In genomic region chr11:98902621-98903245, GRCm38 (mm10) we compare ENCODE assay signal across 9 mouse cellular contexts. TPM values are rescaled to one million over a fixed set of nuclear protein-coding genes. Genes with fewer than 3 reads are reported as not detected.
DNase-seq lines count a peak whose midpoint lies in the region; ATAC-seq and TF ChIP-seq lines count a peak whose summit lies in the region.
"Had no signal": no experiment of that assay in that cellular context is flagged by ENCODE, and none has a peak within 500 bp of the region (broad histone marks: within the 10 kb centered on the region; RNA-seq: fewer than 3 reads in every experiment).

No protein-coding gene starts in this region.

- no peak for TF ChIP-seq POLR2A in kidney, adult 2 months (IDR thresholded peaks at IDR 0.05; ENCODE audit: low read depth, low read length)

- peaks cover 46% of the 10 kb centered on the region for H3K4me1 ChIP-seq in kidney, embryonic 15.5 days
- no peaks in the 10 kb centered on the region for H3K4me1 ChIP-seq in kidney, adult 2 months (ENCODE audit: control insufficient read depth, insufficient read depth, low read length)
- H3K4me1 ChIP-seq in intestine, embryonic 16.5 days (ENCODE audit: control insufficient read depth, insufficient read depth, low read length): peaks cover 26% of the 10 kb centered on the region
- no peaks in the 10 kb centered on the region for H3K4me1 ChIP-seq in midbrain, postnatal 0 days (ENCODE audit: insufficient read depth, low read length)

- H3K27ac ChIP-seq in kidney, embryonic 15.5 days: peak overlapping the region; percentile 85
- H3K27ac ChIP-seq in kidney, adult 2 months (ENCODE audit: insufficient read depth, low read depth, low read length): no peak overlapping the region
- H3K27ac ChIP-seq in intestine, embryonic 16.5 days (ENCODE audit: low read length): no peak overlapping the region
- no peak overlapping the region for H3K27ac ChIP-seq in midbrain, postnatal 0 days (ENCODE audit: low read depth, low read length)

- TF ChIP-seq CTCF in kidney, adult 2 months (conservative IDR thresholded peaks at IDR 0.05; ENCODE audit: insufficient read depth, insufficient read length, low read depth, low read length): no peak
- TF ChIP-seq CTCF in midbrain, postnatal 0 days (IDR thresholded peaks at IDR 0.05): no peak

- no peaks in the 10 kb centered on the region for H3K27me3 ChIP-seq in kidney, embryonic 15.5 days
- no peaks in the 10 kb centered on the region for H3K27me3 ChIP-seq in kidney, adult 2 months (replicated peaks; ENCODE audit: control insufficient read depth, insufficient read depth, low read length)
- no peaks in the 10 kb centered on the region for H3K27me3 ChIP-seq in intestine, embryonic 16.5 days (replicated peaks; ENCODE audit: control insufficient read depth, insufficient read depth, low read length)
- no peaks in the 10 kb centered on the region for H3K27me3 ChIP-seq in midbrain, postnatal 0 days (ENCODE audit: insufficient read depth, low read length)

- H3K4me3 ChIP-seq in kidney, embryonic 15.5 days (replicated peaks): no peak overlapping the region
- H3K4me3 ChIP-seq in kidney, adult 2 months (ENCODE audit: insufficient read depth, low read depth, low read length): no peak overlapping the region
- no peak overlapping the region for H3K4me3 ChIP-seq in intestine, embryonic 16.5 days (ENCODE audit: low read length)
- no peak overlapping the region for H3K4me3 ChIP-seq in midbrain, postnatal 0 days (ENCODE audit: low read depth, low read length)

- 10% methylated on average over 10 of the region's 10 CpGs for WGBS in kidney, embryonic 15.5 days
- 61% methylated on average over 10 of the region's 10 CpGs for WGBS in kidney, adult 2 months
- WGBS in intestine, embryonic 16.5 days: 24% methylated on average over 10 of the region's 10 CpGs
- WGBS in midbrain, postnatal 0 days: 24% methylated on average over 10 of the region's 10 CpGs

- no peak for DNase-seq in kidney, adult 2 months
- peak; percentile 77 for DNase-seq in embryo, embryonic 11 days
- DNase-seq in midbrain, postnatal 0 days (ENCODE audit: low spot score): no peak
- no peak for DNase-seq in right cerebral cortex, adult 18-20 months
- DNase-seq in layer of hippocampus, postnatal 25 days (ENCODE audit: extremely low spot score in 1 of 2, low spot score in 1 of 2): no peak
- DNase-seq: kidney, postnatal 36 days; thymus, adult 2 months had no signal

- peaks cover 53% of the 10 kb centered on the region for H3K36me3 ChIP-seq in kidney, embryonic 15.5 days
- peaks cover 4% of the 10 kb centered on the region; the same call in 1 of the 2 replicates for H3K36me3 ChIP-seq in kidney, adult 2 months (ENCODE audit: control insufficient read depth, insufficient read depth, low read length)
- peaks cover 12% of the 10 kb centered on the region; the same call in 1 of the 2 replicates for H3K36me3 ChIP-seq in intestine, embryonic 16.5 days (ENCODE audit: control insufficient read depth, insufficient read depth, low read length)
- H3K36me3 ChIP-seq in midbrain, postnatal 0 days (ENCODE audit: insufficient read depth, low read length): peaks cover 29% of the 10 kb centered on the region

- 0 out of 2 replicates have a peak overlapping the region, but pooled peaks have one; percentile 7 for H3K4me2 ChIP-seq in kidney, embryonic 15.5 days
- no peak overlapping the region for H3K4me2 ChIP-seq in intestine, embryonic 16.5 days (ENCODE audit: low read depth, low read length)
- H3K4me2 ChIP-seq in midbrain, postnatal 0 days (ENCODE audit: low read depth, low read length, poor library complexity, severe bottlenecking): no peak overlapping the region

- H3K9me3 ChIP-seq in kidney, embryonic 15.5 days (replicated peaks): no peaks in the 10 kb centered on the region
- no peaks in the 10 kb centered on the region for H3K9me3 ChIP-seq in intestine, embryonic 16.5 days (ENCODE audit: control insufficient read depth, low read length)
- H3K9me3 ChIP-seq in midbrain, postnatal 0 days (ENCODE audit: low read length): no peaks in the 10 kb centered on the region

- peak overlapping the region; percentile 17; the same call in 1 of the 2 replicates for H3K9ac ChIP-seq in kidney, embryonic 15.5 days
- 0 out of 2 replicates have a peak overlapping the region, but pooled peaks have one; percentile 11 for H3K9ac ChIP-seq in intestine, embryonic 16.5 days (ENCODE audit: low read depth, low read length)
- 0 out of 2 replicates have a peak overlapping the region, but pooled peaks have one; percentile 39 for H3K9ac ChIP-seq in midbrain, postnatal 0 days (replicated peaks; ENCODE audit: low read length, poor library complexity, severe bottlenecking)

- ATAC-seq in kidney, embryonic 15.5 days (replicated peaks; ENCODE audit: low FRiP score): no peak
- no peak for ATAC-seq in intestine, embryonic 16.5 days
- no peak for ATAC-seq in midbrain, postnatal 0 days (ENCODE audit: low FRiP score)

RNA-seq across cellular contexts. Expression of gene Cdc6, which starts 4.9 kb away (rescaled TPM):
- polyA plus RNA-seq in kidney, embryonic 15.5 days (2015; fragmentation: Nextera tagmentation; extraction: Ambion mirVana): 36.3 and 39.1 TPM in 2 replicates
- 0.11 and 0.14 TPM in 2 replicates for polyA plus RNA-seq in kidney, adult 2 months (2012; rRNA removed)
- polyA plus RNA-seq in intestine, embryonic 16.5 days (2015; fragmentation: Nextera tagmentation; extraction: Ambion mirVana): 18.9 and 23.0 TPM in 2 replicates
- total RNA-seq in midbrain, postnatal 0 days (2014; rRNA removed): 0.19 and 0.44 TPM in 2 replicates
- 0.52 and 0.65 TPM in 2 replicates for polyA plus RNA-seq in midbrain, postnatal 0 days (2015; fragmentation: Nextera tagmentation; extraction: Ambion mirVana)
- under 1 TPM; 0.54 to 0.94 TPM for total RNA-seq in layer of hippocampus, postnatal 25 days (2021)

RNA-seq across cellular contexts. Expression of gene Rara, which starts 24.9 kb away (rescaled TPM):
- 29.3 and 32.1 TPM in 2 replicates for polyA plus RNA-seq in kidney, embryonic 15.5 days (2015; fragmentation: Nextera tagmentation; extraction: Ambion mirVana)
- polyA plus RNA-seq in kidney, adult 2 months (2012; rRNA removed): 18.0 and 19.6 TPM in 2 replicates
- polyA plus RNA-seq in intestine, embryonic 16.5 days (2015; fragmentation: Nextera tagmentation; extraction: Ambion mirVana): 28.2 and 31.2 TPM in 2 replicates
- total RNA-seq in midbrain, postnatal 0 days (2014; rRNA removed): 14.3 and 20.4 TPM in 2 replicates
- polyA plus RNA-seq in midbrain, postnatal 0 days (2015; fragmentation: Nextera tagmentation; extraction: Ambion mirVana): 8.2 and 8.7 TPM in 2 replicates
- 10 to 100 TPM; 17.0 to 17.7 TPM for total RNA-seq in layer of hippocampus, postnatal 25 days (2021)

RNA-seq across cellular contexts. Expression of gene Wipf2, which starts 39.3 kb away (rescaled TPM):
- polyA plus RNA-seq in kidney, embryonic 15.5 days (2015; fragmentation: Nextera tagmentation; extraction: Ambion mirVana): 4.2 and 5.2 TPM in 2 replicates
- 8.7 and 9.9 TPM in 2 replicates for polyA plus RNA-seq in kidney, adult 2 months (2012; rRNA removed)
- 3.4 and 3.5 TPM in 2 replicates for polyA plus RNA-seq in intestine, embryonic 16.5 days (2015; fragmentation: Nextera tagmentation; extraction: Ambion mirVana)
- total RNA-seq in midbrain, postnatal 0 days (2014; rRNA removed): 9.2 and 9.8 TPM in 2 replicates
- polyA plus RNA-seq in midbrain, postnatal 0 days (2015; fragmentation: Nextera tagmentation; extraction: Ambion mirVana): 3.0 and 3.8 TPM in 2 replicates
- total RNA-seq in layer of hippocampus, postnatal 25 days (2021): 10 to 100 TPM; 57.2 to 61.4 TPM

Comparison
In these comparisons a context has a peak if more than half of its experiments do, and no peak if none do; other contexts are left out.
1. RNA of gene Cdc6, which starts 4.9 kb away (polyA plus RNA-seq): 36.3 to 39.1 TPM in kidney, embryonic 15.5 days and 18.9 to 23.0 TPM in intestine, embryonic 16.5 days; 0.52 to 0.65 TPM in midbrain, postnatal 0 days and 0.11 to 0.14 TPM in kidney, adult 2 months; every median in the first group is over 10 times any median in the second.
2. Peak in every context shown above with its lines, with median percentiles within 50 percentile points of each other: H3K9ac ChIP-seq.